Mouse (Mus musculus) adrenal gland, postnatal 36 days (tissue): ENCODE measurements at regions not wholly inside any gene's neighbourhood (a gene's known extent, or its start where the extent isn't known, plus 50 kb on each side); places are given as distances from the start of the nearest gene placed in this dataset.

Experiments
- DNase-seq, 2 experiments: peaks; one replicate each; pipeline ENCODE4 v3.0.0; 2021; ENCODE audit warnings: mixed read lengths in 1 of 2

DNA sequence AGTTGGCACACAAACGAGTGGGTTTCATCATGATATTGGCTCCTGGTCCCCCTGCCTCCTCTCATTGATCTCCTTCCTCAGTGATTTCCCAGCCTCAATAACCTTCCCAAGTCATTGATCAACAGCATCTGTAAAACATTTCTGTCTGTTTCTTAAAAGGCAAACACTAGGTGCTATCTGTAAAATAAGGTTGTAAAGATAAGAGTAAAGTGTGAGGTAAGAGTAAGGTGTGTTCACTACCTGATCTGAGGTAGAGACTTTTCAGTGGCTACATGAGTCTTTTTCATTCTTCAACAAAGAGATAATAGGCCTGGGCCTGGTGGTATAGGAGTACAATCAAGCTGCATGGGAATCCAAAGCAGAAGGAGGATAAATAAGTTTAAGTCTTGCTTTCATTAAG lies 55.7 kb downstream of the Plk2 start:
- DNase-seq, result no peak

DNA sequence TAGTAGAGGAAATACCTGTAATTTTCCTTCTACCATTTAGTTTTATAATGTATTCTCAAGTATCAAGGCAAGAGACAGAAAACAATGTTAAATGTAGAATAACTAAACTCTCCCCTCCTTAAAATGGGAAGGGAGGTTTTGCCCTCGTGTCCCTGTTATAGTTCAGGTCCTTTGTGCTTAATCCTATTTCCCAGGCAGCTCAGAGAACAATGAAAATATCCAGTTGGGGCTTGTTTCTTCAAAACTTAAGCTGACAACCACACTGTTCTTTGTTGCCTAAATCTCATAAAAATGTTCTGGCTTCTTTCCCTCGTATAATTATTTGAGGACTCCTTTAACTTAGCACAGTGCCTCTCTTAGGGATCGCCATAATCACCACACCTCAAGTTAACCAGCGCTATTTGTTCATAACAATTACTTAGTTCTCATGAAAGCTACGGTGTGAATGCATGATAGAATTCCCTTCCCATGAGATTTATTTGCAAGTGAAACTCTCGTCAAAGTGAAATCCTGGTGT lies 57.2 kb downstream of the Plk2 start:
- DNase-seq, result no peak

DNA sequence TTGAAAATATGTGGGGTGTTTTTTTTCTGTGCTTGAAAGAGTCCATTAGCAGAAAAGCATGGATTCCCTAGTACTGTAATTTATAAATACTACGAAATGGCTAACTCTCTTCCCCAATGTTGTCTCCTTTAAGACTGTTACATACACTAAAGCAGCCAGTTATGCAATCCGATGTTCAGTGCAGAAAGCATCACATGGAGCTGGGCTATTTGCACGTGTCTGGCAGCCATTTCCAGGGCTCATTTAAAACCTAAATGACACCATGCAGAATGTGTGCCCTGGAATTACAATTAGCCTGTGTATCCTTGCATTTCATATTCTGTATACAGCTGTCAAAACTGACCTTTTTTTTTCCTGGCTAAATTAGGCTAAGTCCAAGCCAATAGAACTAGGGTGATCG lies 60.2 kb downstream of the Plk2 start:
- DNase-seq, result no peak

DNA sequence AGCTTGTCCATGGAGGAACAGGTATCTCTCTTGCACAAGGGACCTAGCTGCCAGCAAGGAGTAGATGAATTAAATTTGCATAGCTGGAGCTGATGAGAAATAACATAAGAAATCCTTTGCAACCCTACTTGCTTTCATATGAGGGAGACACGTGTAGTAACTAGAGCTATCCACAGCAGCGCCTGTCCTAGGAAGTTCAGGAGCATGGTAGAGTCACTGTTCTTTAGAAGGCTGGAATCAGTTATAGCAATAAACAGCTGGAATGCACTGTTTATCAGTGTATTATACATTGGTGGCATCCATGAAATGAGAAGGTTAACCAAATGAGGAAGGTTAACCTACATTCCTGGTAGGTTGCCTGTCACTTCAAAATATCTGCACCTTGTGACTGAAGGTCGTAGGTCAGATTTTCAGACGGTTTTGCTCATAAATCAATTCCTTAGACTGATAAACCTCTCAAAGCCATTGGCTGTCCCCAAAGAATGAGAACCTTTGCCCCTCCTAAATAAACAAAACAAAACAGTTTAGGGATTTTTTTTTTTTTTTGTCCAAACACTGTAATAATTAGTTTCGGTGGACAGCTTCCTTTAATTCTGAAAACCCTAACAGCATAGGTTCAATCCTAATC lies 60.8 kb downstream of the Plk2 start:
- no peak for DNase-seq

DNA sequence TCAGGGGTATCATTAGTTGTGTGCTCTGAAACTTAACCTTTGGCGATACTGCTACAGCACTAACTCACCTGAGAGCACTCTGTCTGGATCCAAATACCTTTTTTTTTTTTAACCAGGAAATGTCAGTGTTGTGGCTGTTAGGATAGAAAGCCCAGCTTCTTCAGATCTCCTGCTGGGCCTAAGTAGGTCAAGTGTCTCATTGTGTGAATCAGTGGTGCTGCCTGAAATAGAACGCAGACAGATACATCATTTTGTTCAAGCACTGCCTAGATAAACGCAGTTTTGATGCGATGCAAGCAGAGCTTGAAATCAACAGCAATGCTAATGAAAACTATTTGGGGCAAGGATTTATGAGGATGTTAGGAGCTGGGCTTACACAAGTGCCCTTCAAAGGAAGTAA lies 63.9 kb downstream of the Plk2 start:
- DNase-seq, result no peak

DNA sequence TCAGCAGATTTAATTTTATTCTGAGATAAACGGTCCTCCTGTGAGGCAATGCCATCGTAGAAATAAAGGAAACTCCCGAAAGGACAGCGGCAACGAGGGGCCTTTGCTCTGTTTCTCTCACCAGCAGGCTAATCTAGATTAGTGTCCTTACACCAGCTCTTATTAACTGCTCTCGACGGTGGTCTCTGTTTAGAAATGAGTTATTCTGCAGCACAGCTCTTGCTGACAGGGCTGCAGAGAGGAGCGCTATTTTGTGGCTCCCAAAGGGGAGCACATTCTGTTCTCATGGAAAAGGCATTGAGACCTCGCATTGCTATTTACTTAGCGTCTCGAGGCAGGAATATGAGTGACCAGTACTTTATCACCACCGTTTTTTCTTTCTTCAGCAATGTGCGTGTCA lies 66.7 kb downstream of the Plk2 start:
- no peak for DNase-seq

DNA sequence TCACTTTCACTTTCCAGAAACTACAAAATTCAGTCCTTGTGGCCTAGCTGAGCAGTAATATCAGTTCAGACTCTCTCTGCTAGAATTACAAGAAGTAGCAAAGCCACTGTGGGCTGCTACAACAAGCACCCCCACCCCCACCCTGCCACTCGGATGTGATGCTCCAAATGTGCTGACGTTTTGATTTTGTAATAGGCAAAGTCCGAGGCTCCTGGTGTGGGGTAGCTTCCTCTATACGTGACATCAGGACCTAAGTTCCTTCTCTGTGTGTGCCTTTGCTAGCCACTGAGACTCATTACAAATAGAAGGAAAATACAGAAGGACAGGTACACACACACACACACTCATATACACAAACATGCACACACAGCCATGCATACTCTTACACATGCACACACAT lies 76.7 kb downstream of the Plk2 start:
- no peak for DNase-seq

DNA sequence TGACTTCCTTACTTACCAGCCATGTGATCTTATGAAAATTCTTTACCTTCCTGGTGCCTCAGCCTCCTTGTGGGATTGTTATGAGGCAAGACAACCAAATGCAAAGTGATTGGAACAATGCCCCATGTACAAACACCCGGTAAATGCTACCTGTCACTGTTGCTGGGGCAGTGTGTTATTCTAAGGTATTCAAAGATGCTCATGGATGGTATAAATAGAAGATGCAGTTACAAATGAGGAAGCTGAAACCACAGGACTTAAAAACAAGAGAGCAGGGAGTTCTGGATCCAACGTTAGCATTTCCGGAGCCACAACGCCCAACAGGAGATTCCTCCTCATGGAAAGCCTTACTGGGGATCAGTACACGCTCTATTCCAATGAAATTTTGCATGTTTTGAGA lies 82.9 kb downstream of the Plk2 start:
- no peak for DNase-seq

DNA sequence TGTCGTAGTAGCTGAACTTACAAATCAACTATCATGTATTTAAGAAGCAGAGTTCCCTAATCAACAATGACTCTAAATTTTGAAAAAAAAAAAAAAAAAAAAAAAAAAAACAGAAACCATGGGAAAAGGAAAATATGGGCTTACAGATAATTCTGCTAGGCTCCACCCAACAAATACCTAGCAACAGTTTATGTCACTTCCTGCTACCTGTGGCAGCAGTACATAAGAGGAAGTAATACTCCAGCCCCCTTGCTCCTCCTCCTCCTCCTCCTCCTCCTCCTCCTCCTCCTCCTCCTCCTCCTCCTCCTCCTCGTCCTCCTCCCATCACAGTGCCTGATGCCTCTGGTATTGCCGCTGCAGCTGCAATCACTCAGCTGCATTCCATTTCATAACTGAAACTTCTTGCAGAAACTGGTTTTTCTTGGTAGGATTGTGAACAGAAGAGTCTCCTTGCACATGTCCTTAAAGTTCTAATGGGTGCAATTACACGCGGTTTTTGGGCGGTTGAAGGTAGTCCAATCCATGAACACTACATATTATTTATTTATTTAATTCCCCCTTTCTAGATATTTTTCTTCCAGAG lies 89.6 kb downstream of the Plk2 start:
- no peak for DNase-seq

DNA sequence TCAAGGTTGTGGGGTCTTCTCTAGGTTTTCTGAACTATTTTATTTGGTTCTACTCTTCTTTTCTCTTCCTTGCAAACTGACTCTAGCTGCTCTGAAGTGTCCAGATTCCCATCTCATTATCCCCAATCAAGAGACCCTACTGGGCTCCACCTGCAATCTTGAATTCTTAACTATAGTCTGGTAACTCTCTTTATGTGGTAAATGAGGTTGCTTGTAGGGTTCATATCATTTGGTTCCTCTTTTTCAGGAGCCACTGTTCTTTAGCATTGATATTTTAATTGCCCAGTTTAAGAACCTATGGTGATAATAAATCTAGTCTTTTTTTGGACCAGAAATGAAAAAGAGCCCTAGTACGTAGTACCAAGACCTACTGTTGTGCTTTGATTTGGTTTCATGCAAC lies 90.7 kb downstream of the Plk2 start:
- no peak for DNase-seq

DNA sequence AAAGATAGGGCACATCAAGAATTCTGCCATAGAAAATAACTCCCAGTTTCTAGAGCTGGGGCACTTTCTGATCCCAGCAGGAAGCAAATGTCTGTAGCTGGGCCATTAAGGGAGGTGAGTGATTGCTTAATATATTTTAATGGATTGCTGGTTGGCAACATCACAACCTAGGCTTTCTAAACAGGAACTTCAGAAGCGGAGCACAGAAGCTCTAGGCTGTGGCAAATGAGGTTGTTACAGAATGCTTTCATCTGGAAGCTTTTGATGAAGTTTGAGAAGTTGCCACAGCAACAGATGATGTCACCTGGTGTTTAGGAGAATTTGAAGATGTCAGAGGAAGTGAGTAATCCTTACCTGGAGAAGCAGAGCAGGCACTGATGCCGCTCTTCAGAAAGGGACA lies 95.3 kb downstream of the Plk2 start:
- no peak for DNase-seq

DNA sequence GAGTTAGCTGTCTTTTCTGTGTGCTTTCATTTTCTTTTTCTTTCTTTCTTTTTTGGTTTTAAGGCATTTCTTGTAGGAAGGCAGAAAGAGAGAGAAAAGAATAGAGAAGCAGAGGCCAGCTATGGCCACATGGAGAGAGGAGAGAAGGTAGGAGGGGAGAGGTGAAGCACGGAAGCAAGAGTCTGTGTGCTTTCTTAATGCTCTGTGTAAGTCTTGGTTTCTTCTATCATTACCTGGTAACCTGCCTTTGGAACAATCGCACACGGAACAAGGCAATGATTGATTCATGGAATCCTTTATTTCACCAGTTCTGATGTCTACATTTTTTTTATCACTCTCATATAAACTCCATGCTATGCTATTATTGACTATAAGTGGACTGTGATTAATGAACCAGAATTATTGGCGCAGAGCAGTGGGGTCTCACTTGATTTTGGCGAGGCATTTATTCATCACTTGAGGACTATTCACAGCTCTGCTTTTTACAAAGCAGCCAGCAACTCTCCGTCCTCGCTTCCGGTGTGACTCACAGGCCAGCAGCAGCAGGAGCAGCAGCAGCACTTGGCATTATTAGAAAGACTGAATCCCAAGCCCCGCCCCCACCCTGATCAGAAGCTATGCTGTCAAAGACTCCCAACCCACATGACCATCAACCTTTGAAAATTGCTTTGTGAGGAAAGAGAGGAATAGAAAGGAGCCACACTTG lies 97.6 kb downstream of the Plk2 start:
- peak; percentile 11 to 38 for DNase-seq

DNA sequence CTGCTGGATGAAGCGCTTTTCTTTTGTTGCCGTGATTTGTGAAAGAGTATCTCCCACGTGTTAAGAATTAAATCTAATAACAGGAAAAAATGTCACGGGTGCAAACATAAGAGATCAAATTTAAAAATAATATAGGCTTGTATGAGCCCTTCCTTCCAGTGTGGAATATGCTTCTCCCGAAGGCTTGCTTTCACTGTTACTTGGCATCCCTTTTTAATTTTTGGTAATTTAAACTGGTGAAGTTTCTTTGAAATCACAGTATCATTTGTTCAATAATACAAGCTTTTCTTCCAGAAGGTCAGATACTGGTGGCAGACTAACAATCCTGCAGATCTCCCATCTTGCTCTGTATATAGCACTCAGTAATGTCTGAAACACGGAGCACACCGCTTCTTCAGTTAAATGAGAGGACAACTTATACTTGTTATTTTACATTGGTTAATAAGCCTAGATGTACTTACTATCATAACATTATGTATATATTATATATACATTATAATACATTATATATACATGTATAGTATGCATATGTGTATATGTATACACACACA lies 98.2 kb downstream of the Plk2 start:
- DNase-seq, result no peak

DNA sequence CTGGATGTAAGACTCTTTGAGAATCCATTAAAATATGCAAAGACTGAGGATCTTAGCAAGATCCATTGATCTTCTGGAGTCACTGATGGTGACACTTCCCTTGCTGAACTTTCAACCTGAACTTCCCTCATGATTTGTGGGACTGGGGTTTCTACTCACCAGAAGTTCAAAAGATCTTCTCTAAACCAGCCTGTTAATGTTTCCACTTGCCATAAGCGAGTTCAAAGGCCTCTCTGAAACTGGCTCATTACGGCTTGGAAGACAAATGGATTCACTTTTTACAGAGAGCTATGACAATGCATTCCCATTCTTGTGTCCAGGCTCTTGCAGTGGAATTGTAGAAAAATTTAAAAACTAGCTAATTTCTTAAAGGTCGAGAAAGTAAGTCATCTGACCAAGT lies 102.6 kb downstream of the Plk2 start:
- no peak for DNase-seq

DNA sequence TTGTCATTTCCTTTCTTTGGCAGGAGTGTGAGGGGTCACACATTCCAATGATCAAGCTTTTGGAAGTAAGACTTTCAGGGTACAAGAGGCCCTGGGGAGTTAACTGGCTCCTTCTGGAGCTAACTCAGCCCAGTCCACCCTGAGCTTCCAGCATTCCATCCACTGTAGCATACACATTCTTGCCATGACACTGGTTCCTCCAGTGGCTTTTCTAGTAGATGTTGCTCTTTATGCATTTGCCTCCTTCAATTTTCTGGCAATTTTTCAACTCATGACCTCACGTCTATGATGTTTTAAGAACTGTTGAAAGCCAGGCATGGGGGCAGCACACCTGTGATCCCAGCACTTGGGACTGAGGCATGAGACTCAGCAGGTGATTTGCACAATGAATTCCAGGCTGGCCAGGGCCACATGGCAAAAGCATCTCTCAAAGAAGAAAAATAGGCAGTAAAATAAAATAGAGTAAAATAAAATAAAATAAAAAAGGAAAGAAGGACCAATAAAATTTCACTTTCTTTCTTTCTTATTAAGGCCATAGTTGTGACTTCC lies 113.0 kb downstream of the Plk2 start:
- DNase-seq, result no peak

DNA sequence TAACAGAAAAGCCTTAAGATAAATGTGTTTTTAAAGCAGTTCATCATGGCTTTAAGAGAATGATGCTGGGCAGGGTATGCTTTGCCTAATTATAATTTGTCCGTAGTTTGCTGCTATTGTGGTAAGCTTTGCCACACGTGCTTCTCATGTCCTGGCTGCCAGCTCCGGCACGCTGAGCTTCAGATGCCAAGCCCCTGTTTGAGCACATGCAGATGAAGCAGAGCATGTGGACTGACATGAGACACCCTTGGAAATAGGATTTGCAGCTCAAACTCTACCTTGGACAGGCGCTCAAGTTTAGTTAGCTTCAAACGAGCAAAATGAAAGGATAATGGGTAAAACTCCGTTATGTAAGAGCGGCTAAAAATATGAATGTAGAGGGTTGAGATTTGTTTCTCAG lies 123.1 kb downstream of the Plk2 start:
- DNase-seq, result no peak

DNA sequence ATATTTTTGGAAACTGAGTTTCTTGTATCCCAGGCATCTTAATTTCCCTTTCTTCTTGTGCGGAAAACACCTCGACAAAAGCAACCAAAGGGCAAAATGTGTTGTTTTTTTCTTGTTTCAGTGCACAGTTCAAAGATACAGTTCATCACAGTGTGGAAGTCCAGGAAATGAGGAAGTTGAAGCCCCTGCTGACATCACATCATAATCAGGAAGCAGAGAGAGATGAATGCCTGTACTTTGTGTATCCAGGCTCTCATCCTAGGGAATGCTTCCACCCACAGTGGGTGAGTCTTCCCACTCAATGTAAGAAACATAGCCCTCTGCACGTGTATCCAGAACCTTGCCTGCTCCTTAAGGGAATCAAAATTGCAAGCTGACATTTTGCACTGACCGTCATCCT lies 128.1 kb downstream of the Plk2 start:
- DNase-seq, result no peak

DNA sequence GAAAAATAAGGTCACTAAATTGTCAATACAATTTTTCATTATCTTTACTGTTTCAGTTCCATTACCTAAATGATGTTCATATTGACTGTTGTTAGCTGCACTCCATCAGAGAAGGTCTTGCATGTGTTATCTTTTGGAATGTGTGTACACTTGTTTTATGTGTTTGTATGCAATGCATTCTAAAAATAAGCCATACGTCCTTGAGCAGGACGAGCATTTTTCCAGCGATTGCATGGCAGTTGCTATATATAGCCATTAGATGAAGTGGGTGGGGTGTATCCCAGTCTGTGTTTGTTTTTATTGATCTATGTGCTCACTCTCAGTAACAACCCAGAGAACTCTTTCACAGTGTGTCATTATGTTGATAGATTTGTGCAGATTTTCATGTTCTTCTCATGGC lies 132.8 kb downstream of the Plk2 start:
- no peak for DNase-seq

DNA sequence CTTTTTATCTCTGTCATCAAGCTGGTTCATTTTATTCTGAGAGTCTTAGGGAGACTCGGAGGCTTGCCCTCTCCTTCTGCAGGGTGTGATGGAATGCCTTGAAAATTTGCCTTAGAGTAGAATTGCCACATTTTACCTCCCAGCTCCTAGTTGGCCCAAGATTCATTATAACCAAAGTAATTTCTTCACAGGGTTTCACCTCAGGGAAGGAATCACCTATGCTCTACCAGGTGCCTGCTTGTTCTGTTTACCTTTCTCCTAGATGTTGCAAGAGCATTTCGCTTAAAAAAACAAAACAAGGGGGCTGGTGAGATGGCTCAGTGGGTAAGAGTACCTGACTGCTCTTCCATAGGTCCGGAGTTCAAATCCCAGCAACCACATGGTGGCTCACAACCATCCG lies 134.8 kb downstream of the Plk2 start:
- DNase-seq, result no peak

DNA sequence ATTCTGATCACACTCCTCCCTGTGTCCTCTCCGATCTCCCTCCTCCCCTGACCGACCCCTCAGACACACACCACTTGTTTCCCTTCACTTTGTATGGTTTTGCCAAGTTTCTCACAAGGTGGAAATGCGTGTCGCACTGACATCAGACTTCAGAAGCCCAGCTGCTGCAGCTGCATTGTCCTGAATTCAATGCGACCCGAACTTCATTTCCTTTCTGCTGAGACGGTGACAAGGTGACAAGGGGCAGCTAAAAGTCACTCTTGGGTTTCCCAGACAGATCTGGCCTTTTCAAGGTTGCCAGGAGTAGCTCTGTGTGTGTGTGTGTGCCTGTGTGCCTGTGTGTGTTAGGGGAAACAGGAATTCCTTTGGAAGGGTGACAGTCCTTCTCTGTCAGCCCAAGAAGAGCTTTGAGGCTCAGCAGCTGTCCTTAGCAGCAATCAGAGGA lies 139.5 kb downstream of the Plk2 start:
- DNase-seq, result peak; percentile 29 to 35

DNA sequence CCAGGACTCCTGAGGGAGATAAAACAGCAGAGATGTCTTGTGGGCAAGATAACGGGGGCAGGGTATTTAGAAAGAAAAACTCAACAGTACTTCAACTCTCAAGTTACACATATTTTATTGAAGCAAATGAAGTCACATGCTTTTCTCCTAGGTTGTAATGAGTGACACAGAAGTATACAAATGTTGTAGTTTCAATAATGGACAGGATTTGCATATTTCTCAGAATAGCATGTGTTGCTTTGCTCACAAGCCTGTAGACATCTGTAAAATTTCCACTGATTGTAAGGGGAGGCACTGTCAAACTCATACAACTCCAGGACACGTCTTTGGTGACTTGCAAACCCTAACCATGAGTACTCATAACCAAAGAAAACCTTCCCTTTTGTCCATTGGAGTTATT lies 140.9 kb downstream of the Plk2 start:
- DNase-seq, result no peak

DNA sequence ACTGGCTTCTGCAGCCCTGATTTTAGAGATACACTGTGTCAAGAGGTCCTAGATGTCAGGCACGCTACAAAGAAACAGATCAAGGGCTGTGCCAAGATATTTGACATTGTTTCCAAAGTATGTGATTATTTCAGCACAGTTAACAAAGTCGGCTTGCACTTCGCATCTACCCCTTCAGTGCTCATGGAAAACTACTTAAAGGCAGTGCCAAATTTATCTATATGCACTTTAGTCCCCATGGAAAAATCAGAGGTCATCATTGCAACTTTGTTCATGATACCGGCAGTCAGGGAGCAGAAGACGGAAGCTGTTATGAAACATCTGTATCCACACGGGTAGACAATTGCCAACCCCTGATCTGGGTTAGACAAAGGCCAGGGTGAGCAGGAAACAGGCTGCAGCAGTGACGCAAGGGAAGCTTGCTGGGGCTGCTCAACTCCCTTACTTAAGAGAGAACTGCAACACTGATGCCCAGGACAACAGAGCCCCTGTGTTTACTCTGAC lies 143.2 kb downstream of the Plk2 start:
- DNase-seq, result peak; percentile 46 to 59
